Mouse (Mus musculus) CH12.LX (cell line): ENCODE data around the gene Mllt3. TPM values are rescaled to one million over a fixed set of nuclear protein-coding genes. Genes with fewer than 3 reads are reported as not detected.

Source experiments
- DNase-seq: peaks from one replicate; pipeline ENCODE4 v3.0.0-alpha.2; 2013; ENCODE audit errors: extremely low read depth
- H3K27ac ChIP-seq: 2 replicates; pipeline ENCODE4 v1.5.1; 2012; ENCODE audit warnings: low read depth, mild to moderate bottlenecking, control low read depth, moderate library complexity; ENCODE audit not compliant: insufficient read depth
- H3K27me3 ChIP-seq: replicated peaks from 2 replicates; pipeline ENCODE3; 2012; ENCODE audit warnings: inconsistent platforms
- H3K36me3 ChIP-seq, 2 experiments: replicated peaks in 1 of 2; 2 replicates each; pipeline versions ENCODE3 to v1.6.1; 2012; ENCODE audit warnings: inconsistent platforms in 1 of 2, low read length in 1 of 2, mild to moderate bottlenecking in 1 of 2, mixed read lengths in 1 of 2, moderate library complexity in 1 of 2; ENCODE audit not compliant: control insufficient read depth in 1 of 2, insufficient read depth in 1 of 2
- H3K4me1 ChIP-seq, 2 experiments: 2 replicates each; pipeline ENCODE4 v1.6.1; 2012; ENCODE audit warnings: inconsistent platforms in 1 of 2, moderate library complexity in 1 of 2; ENCODE audit not compliant: insufficient read depth in 2 of 2, control insufficient read depth in 1 of 2
- H3K4me2 ChIP-seq: 2 replicates; pipeline ENCODE4 v1.6.1; 2012; ENCODE audit warnings: low read depth, mild to moderate bottlenecking, control low read depth; ENCODE audit not compliant: poor library complexity, insufficient read depth, severe bottlenecking
- H3K4me3 ChIP-seq, 3 experiments: fragments of 150-350 bp in 1 of 3; sonication (generic) in 1 of 3; replicated peaks in 1 of 3; 2 replicates each; pipeline versions ENCODE3 to v1.5.1; 2011 to 2012; ENCODE audit warnings: low read depth in 2 of 3, low read length in 2 of 3, mild to moderate bottlenecking in 2 of 3, moderate library complexity in 2 of 3, control low read depth in 1 of 3, improper control_type of control experiment in 1 of 3, inconsistent platforms in 1 of 3, mixed read lengths in 1 of 3; ENCODE audit not compliant: poor library complexity in 1 of 3
- H3K79me2 ChIP-seq: replicated peaks from 2 replicates; pipeline ENCODE4 v1.6.1; 2012; ENCODE audit warnings: mild to moderate bottlenecking, moderate library complexity; ENCODE audit not compliant: control insufficient read depth, poor library complexity, insufficient read depth, severe bottlenecking; ENCODE audit errors: extremely low read depth
- H3K9ac ChIP-seq: 2 replicates; pipeline ENCODE4 v1.6.1; 2012; ENCODE audit warnings: low read depth, mild to moderate bottlenecking, control low read depth, moderate library complexity; ENCODE audit not compliant: insufficient read depth
- H3K9me3 ChIP-seq: replicated peaks from 2 replicates; pipeline ENCODE3; 2012; ENCODE audit warnings: low read length, inconsistent platforms, mixed read lengths
- BHLHE40 ChIP-seq: IDR thresholded peaks from 2 replicates; pipeline ENCODE4 v1.6.1; 2011; ENCODE audit warnings: mild to moderate bottlenecking, low read depth, low read length, improper control_type of control experiment
- CHD1 ChIP-seq: IDR thresholded peaks from 2 replicates; pipeline ENCODE4 v1.6.1; 2012; ENCODE audit warnings: low read depth, low read length, improper control_type of control experiment, inconsistent platforms
- ELF1 ChIP-seq: IDR thresholded peaks from 2 replicates; pipeline ENCODE4 v1.6.1; 2014; ENCODE audit warnings: low read depth, mild to moderate bottlenecking, inconsistent platforms, low read length, improper control_type of control experiment
- EP300 ChIP-seq: IDR thresholded peaks from 2 replicates; pipeline ENCODE4 v1.6.1; 2011; ENCODE audit warnings: low read length, improper control_type of control experiment
- ETS1 ChIP-seq: conservative IDR thresholded peaks from 2 replicates; pipeline ENCODE4 v1.6.1; 2012; ENCODE audit warnings: low read depth, mild to moderate bottlenecking, inconsistent platforms, low read length, improper control_type of control experiment, moderate library complexity
- IRF4 ChIP-seq: IDR thresholded peaks from 2 replicates; pipeline ENCODE4 v1.6.1; 2014; ENCODE audit warnings: low read depth, mild to moderate bottlenecking, inconsistent platforms, low read length, improper control_type of control experiment
- JUN ChIP-seq: IDR thresholded peaks from 2 replicates; pipeline ENCODE4 v1.6.1; 2011; ENCODE audit warnings: low read depth, mild to moderate bottlenecking, low read length, improper control_type of control experiment, moderate library complexity; ENCODE audit not compliant: insufficient read depth
- KAT2A ChIP-seq: IDR thresholded peaks from 2 replicates; pipeline ENCODE4 v1.6.1; 2012; ENCODE audit warnings: low read length, improper control_type of control experiment, inconsistent platforms; ENCODE audit not compliant: insufficient replicate concordance
- MAFK ChIP-seq: IDR thresholded peaks from 2 replicates; pipeline ENCODE4 v1.6.1; 2011; ENCODE audit warnings: low read length, improper control_type of control experiment; ENCODE audit not compliant: insufficient replicate concordance
- NRF1 ChIP-seq: IDR thresholded peaks from 2 replicates; pipeline ENCODE4 v1.6.1; 2014; ENCODE audit warnings: low read depth, mild to moderate bottlenecking, inconsistent platforms, low read length, improper control_type of control experiment, moderate library complexity
- PAX5 ChIP-seq: IDR thresholded peaks from 2 replicates; pipeline ENCODE4 v1.6.1; 2012; ENCODE audit warnings: low read length, inconsistent platforms, mixed read lengths
- POLR2A ChIP-seq: IDR thresholded peaks from 2 replicates; pipeline ENCODE4 v1.6.1; 2011; ENCODE audit warnings: low read depth, mild to moderate bottlenecking, improper control_type of control experiment, low read length
- RAD21 ChIP-seq: IDR thresholded peaks from 2 replicates; pipeline ENCODE4 v1.6.1; 2011; ENCODE audit warnings: low read depth, mild to moderate bottlenecking, low read length, improper control_type of control experiment, moderate library complexity
- SMC3 ChIP-seq: IDR thresholded peaks from 2 replicates; pipeline ENCODE4 v1.6.1; 2011; ENCODE audit warnings: low read depth, low read length, improper control_type of control experiment
- UBTF ChIP-seq: IDR thresholded peaks from 2 replicates; pipeline ENCODE4 v1.6.1; 2012; ENCODE audit warnings: low read depth, mild to moderate bottlenecking, inconsistent platforms, low read length, improper control_type of control experiment, moderate library complexity
- USF2 ChIP-seq: conservative IDR thresholded peaks from 2 replicates; pipeline ENCODE4 v1.6.1; 2011; ENCODE audit warnings: low read depth, low read length, improper control_type of control experiment
- ZC3H11A ChIP-seq: IDR thresholded peaks from 2 replicates; pipeline ENCODE4 v1.6.1; 2012; ENCODE audit warnings: low read depth, mild to moderate bottlenecking, inconsistent platforms, low read length, improper control_type of control experiment
- ZKSCAN1 ChIP-seq: IDR thresholded peaks from 2 replicates; pipeline ENCODE4 v1.6.1; 2012; ENCODE audit warnings: low read depth, inconsistent platforms, low read length, improper control_type of control experiment, borderline replicate concordance
- dilution Hi-C: fragments of 300-500 bp; cut with MboI; formaldehyde crosslinking; loops from 2 replicates; pipeline ENCODE4 v1.14.3; 2020; ENCODE audit warnings: low sequenced_read_pairs; ENCODE audit not compliant: extremely low pct_unique_long_range_greater_than_20kb, extremely low pct_ligation_motif_present
- in situ Hi-C: fragments of 300-500 bp; cut with MboI; formaldehyde crosslinking; loops from 3 replicates; pipeline ENCODE4 v1.14.3; 2019; ENCODE audit warnings: low sequenced_read_pairs, low pct_ligation_motif_present, low pct_unique_long_range_greater_than_20kb, mixed read lengths
- polyA plus RNA-seq: library from polyadenylated mRNA; unstranded; fragments of >175 nt; gene quantifications from 2 replicates; pipeline ENCODE4 v1.2.1, GENCODE M21; 2012; ENCODE audit warnings: low read depth; ENCODE audit not compliant: insufficient read length
- total RNA-seq, 2 experiments: library from RNA; depleted of rRNA; stranded (reverse); fragments of 300-350 nt in 1 of 2; fragments of >200 nt in 1 of 2; gene quantifications; 2 replicates each; pipeline ENCODE4 v1.2.3; 2012 to 2014

Mllt3 gene
- total and polyA plus RNA-seq, 3 experiments = 8.3 to 20.9 (median 10.1) TPM

- H3K27ac ChIP-seq = no peak overlapping the region
- dilution Hi-C loops = no loop called here
- no peaks in the 10 kb centered on the region for H3K27me3 ChIP-seq
- H3K36me3 ChIP-seq = no peaks in the 10 kb centered on the region
- no peaks in the 10 kb centered on the region for H3K9me3 ChIP-seq
- H3K9ac ChIP-seq = no peak overlapping the region
- H3K4me3 ChIP-seq = no peak overlapping the region
- H3K4me1 ChIP-seq = peaks cover 3 to 12% of the 10 kb centered on the region in 2 experiments; a peak in 2 of 4 replicates
- no peaks in the 10 kb centered on the region for H3K79me2 ChIP-seq
- TF ChIP-seq PAX5 = no peak
- DNase-seq = no peak
- in situ Hi-C loops = no loop called here
- no peak overlapping the region for H3K4me2 ChIP-seq
Observed at GRCm38 (mm10) chr4:87955132-87955531, 78.0 kb downstream of the Mllt3 start.

- Histone ChIP-seq H3K4me1 (peaks cover 3 to 12% of the 10 kb centered on the region in 2 experiments; a peak in 2 of 4 replicates), H3K4me3 (no peak overlapping the region), H3K27ac (no peak overlapping the region), H3K36me3 (no peaks in the 10 kb centered on the region), H3K4me2 (no peak overlapping the region), H3K27me3 (no peaks in the 10 kb centered on the region), H3K9me3 (no peaks in the 10 kb centered on the region)
- no peak for DNase-seq
- in situ Hi-C loops (no loop called here), dilution Hi-C loops (no loop called here)
- TF ChIP-seq KAT2A (no peak), BHLHE40 (no peak), NRF1 (no peak), IRF4 (no peak), EP300 (no peak), CHD1 (no peak), ZC3H11A (no peak), ZKSCAN1 (no peak), UBTF (no peak), JUN (no peak), USF2 (no peak), ELF1 (no peak), ETS1 (no peak), POLR2A (no peak), SMC3 (no peak), MAFK (no peak), RAD21 (no peak)
- TF ChIP-seq, all 38 proteins: peak for 0
- Histone ChIP-seq H3K9ac (no peak overlapping the region), H3K79me2 (no peaks in the 10 kb centered on the region)
Observed at GRCm38 (mm10) chr4:87954421-87955083, 78.6 kb downstream of the Mllt3 start.
